Mouse (Mus musculus) testis, adult 2 months (tissue): ENCODE measurements around the gene Washc2.

Experiments used
- CTCF ChIP-seq: fragments of 200-500 bp; IDR thresholded peaks from 2 replicates; pipeline ENCODE4 v1.5.1; 2012; ENCODE audit warnings: low read depth, mild to moderate bottlenecking, inconsistent platforms, low read length, moderate library complexity; ENCODE audit not compliant: control insufficient read depth, insufficient read depth, insufficient replicate concordance
- POLR2A ChIP-seq: fragments of 200-500 bp; IDR thresholded peaks from 2 replicates; pipeline ENCODE4 v1.6.1; 2012; ENCODE audit warnings: low read depth, mild to moderate bottlenecking, inconsistent platforms, low read length, moderate library complexity; ENCODE audit not compliant: control insufficient read depth

DNA sequence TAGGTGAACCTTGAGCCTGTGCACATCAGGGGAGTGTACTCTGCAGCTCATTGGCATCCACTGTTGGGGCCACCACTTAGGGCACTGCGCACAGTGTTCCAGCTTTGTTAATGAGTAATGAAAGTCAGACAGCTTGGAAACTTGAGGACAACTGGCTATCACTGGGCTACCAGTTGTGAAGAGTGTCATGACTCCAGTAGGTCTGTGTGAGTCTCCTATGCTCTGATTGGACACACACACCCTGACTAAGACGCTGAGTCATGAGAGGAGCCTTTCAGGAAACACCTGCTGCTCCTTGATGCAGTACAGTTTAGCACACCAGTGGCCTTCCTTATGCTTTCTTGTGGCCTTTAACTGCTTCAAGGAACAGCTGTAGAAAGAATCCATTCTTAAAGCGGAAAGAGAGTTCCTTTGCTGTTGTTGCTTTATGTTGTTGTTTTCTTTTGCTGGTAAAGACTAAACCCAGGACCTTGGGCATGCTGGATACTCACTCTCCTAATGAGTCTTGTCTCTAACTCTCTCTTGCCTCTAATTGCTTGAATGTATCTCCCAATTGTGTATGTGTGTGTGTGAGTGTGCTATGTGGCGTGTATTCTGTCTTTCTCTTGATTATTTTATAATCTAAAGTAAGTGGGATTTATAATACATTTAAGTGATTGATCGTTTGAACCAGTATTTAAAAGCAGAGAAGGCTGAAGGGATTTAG is 79.2 kb downstream of the Washc2 start:
- no peak for TF ChIP-seq CTCF
- no peak for TF ChIP-seq POLR2A
